Mouse (Mus musculus): Measurements from ENCODE around the gene Lef1. TPM values are rescaled to one million over a fixed set of nuclear protein-coding genes. Genes with fewer than 3 reads are reported as not detected.

The Lef1 gene
- polyA plus RNA-seq, 2 experiments from 2014 or later: 175 to 182 TPM

DNA sequence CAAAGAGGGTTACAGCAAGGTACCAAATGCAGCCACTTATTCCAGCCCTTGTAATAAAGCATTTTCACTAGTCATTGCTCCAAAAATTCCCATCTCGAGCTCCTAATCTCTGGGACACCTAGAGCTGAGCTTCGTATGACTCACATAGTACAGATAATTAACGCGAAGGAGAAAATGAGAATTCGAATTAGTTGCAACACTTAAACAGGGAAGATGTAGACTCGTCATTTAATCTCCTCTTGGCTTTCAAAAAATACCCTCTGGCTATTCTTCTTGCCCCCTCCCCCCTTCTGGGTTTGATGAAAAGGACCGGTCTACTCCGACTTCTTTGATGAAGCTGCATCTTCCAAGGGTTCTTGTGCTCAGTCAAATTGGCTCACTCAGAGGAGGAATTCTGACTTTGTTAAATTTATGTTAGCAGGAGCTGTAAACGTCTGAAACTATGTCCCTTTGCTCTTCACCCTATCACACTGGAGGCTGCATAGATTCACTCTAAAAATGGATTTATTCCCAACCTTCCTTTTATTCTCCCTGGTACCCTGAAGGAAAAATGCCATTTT, 2.1 kb upstream of the Lef1 start:
- ATAC-seq: no peak

DNA sequence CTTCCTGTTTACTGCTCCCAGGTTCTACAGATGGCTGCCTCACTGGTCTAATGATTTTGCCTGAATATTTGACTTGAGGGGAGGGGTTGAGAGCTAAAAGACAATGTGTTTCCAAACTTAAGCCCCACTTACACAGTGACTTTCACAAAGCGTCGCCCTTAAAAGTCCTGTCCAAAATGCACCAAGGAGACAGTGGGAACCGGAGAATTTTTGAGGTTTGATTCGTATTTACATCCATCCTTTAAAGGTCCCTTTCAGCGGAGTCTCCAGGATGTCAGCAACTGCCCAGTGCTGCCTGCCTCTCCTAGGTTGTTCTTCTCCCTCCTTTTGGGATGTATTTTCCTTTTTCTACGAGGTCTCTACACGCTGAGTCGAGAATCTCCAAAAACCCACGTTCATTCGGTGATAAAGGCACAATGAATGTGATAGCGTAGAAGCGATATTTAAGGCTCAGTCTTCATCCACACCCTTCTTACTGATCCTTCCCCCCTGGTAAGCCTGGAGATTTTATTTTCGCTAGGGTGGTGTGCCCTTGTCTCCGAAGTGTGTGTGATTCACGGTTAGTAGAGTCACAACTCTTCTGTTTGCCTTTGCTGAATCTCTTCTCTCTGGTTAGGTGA, 1.1 kb upstream of the Lef1 start:
- ATAC-seq: no peak

DNA sequence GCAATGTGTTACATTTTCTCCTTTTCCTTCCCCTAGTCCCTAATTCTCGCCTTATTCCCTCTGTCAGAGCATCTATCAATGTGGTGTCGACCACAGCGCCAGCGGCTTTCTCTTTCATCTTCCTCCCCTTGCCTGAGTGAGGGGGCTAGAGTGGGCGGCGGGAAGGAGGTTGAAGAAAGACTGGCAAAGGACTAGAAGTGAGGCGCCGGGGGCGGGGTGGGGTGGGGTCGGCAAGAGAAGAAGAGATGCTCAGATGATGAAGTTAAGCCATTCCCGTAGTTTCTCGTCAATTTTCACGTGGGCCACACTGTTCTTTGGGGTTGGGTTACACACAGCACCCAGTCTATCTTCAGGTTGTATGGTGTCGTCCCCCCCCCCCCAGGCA, 593 bp upstream of the Lef1 start:
- no peak for ATAC-seq

DNA sequence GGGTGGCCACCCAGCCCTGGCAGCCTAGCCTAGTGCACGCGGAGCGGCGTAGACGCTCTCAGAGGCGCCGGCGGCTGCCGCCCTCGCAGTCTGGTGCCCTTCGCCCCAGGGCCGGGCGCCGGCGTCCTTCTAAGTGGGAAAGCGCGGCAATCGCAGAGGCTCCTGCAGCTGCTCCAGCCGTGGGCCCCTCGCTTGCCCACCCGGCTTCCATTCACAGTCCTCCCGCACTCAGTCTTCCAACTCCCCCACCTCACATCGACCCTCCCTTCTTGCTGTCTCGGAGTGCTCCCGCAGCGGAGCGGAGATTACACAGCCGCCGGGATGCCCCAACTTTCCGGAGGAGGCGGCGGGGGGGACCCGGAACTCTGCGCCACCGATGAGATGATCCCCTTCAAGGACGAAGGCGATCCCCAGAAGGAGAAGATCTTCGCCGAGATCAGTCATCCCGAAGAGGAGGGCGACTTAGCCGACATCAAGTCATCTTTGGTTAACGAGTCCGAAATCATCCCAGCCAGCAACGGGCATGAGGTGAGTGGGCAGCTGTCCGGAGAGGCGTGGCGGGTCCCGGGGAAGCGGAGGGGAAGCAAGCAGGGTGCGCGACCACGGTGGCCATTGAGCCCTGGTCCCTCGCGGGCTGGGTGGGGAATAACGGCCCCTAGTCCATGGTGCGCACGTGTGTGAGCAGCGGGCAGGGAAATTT, 1.0 kb downstream of the Lef1 start:
- ATAC-seq: no peak

DNA sequence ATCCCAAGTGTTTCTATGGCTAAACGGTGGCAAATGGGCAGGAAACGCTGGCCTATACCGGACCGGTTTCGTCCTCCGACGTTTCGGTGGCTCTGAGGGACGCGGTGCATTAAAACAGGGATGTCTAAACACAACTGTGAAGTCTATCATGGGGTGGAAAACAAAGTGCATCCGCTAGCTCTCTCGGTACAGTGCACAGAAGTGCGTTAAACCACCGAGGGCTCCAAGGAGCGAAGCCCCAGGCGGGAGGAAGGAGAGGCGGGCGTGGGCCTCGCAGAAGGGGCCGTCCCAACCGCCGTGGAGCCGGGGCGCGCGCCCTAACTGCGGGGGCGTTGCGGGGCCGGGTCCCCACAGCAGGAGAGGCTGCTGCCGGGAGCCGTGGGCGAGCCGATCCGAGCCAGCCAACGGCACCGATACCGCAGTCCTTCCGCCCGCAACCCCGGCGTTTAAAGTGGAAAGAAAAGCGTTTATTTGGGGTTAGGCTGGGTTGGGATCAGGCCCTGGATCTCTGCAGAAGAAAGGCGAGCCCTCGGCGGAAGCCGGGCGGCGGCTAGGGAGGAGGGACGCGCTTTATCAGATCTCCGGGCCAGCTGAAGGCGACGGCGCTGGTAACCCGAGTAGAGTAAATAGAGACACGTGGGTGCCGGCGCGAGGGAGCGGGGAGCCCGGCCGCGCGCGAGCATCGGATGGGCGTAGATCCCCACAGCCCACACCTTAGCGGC, 1.7 kb downstream of the Lef1 start:
- ATAC-seq: peak; percentile 59

DNA sequence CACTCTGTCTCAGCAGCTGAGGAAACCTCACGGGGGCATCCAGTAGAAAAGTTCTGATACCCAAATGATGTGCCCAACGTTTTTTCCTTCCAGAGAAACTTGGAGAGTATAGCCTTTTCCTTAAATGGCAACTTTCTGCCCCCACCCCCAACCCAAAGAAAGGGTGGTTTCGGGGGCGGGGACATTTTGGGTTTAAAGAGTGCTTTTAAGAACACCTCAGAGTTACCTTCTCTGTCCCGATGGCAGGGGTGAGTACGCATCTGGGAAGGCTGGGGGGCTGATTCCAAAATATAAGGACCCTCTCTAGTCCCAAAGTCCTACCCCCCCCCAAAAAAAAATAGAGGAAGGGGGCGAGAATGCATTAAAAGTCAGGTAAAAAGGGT, 2.3 kb downstream of the Lef1 start:
- peak; percentile 12 for ATAC-seq

DNA sequence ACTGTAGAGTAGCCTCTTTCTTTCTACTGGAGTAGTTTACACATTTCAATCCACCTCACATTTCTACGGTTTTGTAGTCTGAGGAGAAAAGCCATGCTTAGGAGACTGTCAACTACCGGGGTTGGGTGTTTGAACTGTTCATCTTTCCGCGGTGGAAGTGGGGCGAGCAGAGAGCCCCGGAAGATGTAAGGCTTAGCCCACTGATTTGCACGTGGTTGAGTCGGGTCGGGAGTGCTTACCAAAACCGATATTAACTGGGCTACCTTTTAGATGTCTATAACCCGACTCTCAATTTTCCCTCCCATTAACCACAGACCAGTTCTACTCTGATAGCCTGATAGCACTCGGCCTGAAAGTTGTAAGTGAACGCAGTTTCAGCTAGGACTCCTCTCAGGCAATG, 2.8 kb downstream of the Lef1 start:
- ATAC-seq: peak; percentile 29

DNA sequence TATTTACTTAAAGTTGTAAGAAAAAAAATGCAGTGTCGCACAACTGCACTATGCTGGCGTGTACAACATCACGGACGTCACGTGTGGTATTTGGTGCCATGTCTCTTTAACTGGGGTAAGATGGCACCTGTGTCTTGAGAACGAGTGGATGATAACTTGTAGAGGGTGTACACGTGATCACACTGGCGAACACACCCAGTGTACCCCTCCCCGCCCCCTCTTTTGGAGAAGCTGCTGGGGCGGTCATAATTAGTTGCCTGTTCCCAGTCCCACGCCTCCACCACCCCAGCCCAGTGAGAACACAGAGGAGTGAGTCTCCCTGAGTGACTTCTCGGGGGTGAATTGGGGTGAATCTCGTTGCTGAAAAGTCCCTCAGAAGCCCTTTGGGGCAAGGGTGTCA, 5.8 kb downstream of the Lef1 start:
- ATAC-seq: no peak

DNA sequence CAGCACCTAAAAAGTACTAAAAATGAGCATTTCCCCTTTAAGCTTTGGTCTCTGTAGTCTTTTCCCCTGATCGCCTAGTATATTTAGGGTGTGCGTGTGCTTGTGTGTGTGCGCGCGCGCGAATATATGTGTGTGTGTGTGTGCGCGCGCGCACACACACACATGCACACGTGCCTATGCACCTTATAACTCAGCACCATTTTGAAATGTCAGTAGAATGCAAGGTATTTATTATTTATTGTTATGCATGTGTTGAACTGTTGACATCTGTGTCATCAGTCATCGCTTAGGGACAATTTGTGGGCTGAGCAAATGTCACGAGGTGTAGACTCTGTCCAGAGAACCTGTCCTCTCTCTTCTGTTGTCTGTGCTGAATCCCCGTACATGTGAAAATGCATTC, 7.1 kb downstream of the Lef1 start:
- peak; percentile 9 for ATAC-seq

DNA sequence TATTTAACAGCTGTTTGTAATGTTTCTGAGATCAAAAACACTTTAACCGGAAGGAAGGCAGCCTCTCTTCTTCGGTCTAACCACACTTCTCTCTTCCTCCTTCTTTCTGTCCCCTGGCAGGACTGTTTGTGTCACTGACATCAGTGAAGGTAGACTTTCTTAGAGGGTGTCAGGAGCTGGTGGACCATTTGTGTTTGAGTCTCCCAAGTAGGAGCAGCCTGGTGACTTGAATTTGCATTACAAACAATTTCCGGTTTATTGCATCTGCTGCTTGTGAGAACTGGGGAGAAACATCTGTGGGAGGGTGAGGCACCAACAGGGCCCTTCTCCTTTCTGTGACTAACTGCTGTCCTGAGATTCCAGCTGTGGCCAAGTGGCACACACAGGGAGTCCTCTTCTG, 7.6 kb downstream of the Lef1 start:
- peak; percentile 75 for ATAC-seq

DNA sequence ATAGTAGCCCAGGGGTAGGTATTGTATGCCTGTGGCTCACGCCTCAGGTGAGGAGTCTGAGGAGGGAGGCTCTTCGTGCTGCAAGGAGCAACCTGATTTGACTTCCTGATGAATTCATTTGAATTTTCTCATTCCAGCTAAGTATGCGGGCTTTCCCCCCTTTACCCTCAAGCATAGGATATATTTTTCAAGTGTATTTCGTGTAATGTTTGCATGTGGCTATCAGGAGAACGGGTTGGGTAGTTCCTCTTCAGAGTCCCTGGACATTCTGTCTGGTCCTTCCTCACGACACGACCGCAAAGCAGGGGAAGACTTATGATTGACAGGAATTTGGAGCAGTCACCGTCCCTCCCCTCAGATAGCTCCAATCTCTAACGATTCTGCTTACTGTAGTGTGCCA, 9.2 kb downstream of the Lef1 start:
- no peak for ATAC-seq

DNA sequence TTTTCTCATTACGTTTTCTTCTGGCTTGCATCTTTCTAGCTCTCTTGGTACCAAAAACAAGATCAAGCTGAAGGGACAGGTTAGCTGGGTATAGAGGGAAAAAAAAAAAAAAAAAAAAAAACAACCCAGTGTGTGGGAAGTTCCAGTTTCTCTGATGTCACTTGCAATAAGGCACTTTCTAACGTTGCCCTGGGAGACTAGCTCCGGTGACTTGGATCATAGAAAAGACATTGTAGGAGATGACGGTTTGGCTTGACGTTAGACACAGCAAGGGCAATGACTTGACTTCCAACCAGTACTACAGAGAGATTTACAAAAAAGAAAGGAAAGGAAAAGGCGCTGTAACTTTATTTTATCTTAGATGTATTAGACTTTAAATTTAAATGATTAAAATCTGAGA, 13.2 kb downstream of the Lef1 start:
- no peak for ATAC-seq

DNA sequence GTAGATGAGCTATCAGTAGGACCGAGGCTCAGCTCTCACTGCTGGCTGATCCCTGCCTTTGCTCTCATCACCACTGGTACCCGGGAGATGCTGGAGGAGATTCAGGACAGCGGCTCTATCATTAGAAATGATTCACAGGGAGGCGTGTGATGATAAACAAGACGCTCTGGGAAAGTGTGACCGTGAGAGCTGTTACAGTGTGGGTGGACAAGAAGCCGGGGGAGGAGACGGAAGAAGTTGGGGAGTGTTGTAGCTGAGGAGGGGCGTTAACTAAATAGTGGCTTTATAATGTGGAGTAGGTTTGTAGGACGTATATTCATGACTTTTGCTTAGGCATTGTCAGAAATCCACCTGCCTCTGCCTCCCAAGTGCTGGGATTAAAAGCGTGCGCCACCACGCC, 15.6 kb downstream of the Lef1 start:
- ATAC-seq: peak; percentile 70

DNA sequence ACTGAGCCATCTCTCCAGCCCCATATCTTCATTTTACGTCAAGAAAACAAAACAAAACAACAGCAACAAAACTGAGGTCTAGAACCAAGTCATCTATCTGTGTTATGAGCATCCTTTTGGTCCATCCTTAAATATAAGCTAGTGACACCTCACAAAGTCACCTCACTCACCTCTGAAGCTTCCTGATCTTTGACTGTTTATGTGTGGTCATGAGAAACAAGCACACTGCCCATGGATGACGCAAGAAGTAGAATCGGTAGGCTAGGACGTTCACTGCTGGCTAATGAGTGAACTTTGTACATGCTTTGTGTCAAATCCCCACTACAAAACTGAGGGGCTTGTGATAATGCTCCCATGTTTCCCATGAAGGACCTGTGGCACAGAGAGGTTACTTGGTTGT, 16.2 kb downstream of the Lef1 start:
- ATAC-seq: no peak

DNA sequence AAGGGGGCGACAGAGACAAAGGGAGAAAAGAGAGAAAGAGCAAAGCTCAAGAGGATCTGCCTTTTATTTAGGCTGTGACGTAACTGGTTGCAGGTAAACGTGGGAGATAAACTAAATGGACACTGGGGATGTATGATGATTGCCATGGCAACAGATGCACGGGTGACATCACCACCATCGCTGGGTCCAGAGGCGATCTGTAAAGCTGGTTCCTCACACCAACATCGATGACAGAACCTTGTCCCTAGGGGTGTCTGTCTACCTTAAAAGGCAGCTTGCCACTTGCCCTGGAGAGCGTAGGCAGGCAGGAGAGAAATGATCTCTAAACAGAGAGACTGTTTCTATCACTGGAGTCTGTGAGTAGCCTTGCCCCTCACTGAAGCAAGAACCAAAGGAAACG, 23.7 kb downstream of the Lef1 start:
- ATAC-seq: no peak

DNA sequence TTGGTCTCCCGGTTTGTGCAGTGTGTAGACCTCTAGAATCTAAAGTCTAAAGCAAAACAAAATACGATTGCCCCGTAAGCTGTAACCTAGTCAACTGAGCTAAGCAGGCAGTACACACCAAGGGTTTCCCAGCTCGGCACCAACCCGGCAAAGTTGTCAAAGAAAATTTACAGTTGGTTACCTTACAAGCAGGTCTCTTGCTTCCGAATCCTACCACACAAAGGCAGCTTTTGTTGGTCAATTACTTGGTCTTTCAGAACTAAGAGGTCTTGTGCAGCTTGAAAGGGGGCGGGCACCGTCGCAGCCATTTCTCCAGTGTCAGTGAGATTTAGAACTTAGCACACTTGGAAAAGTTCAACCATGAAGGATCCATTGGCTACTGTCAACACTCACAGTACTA, 25.2 kb downstream of the Lef1 start:
- ATAC-seq: no peak

DNA sequence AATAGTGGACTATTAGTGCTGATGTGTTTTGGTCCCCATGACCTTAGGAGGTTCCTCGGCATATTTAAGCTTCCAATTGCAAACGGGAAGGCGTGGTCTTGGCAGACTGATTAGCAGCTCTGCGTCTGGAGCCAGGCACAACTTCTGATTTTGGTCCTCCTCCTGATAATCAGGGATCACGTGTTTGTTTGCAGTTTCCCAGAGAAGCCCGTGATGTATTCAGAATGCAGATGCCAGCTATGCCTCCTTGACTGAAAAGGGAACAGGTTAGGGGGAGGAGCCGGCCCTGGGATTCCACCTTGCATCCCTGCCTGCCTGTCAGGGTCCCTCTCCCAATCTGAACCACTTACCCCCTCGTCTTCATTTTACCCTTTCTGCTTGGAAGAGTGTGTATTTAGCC, 26.2 kb downstream of the Lef1 start:
- ATAC-seq: no peak

DNA sequence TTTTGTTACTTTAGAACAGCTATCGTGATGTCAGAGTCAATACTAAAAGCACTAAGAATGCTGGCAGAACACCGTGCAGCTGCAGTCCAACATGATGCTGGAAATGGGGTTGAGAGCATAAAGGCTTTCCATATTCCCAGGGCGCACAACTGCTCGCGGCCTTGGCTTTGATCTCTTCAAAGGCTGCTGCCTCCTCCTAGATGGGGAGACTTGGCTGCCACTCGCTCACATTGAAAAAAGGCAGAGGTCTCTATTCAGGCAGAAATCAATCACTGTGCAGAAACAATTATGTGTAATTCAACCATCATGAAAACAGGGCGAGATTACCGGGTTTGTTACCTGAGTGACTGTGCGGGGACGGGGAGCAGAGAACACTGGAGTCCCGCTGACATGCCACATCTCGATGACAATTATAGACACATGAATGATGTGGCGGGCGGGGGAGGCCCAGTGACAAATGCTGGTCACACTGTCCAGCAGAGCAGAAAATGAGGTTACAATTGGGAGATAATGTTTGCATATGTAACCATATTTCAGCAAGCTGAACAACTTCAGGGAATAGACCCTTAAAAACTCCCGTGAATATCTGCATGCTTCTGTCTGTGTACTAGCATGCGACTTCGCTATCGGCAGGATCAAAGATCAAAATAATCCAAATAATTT, 27.0 kb downstream of the Lef1 start:
- ATAC-seq: no peak

DNA sequence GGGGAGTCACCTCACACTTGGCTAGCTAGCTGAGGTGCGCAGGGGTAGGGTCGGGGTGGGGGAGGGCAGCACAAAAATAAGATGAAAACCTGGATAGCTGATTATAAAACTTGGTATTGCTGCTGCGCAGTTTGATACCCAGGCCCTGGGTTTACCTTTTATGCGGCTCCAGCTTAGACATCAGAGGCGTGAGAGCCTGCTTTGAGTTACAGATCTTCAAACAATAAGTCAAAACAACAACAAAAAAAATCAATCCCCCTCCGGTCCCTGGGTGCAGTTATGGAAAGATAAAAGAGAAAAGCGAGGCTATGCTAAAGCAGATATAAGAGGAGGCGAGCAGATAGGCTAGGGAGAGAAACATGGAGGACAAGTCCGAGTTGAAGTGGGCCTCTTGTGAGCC, 28.0 kb downstream of the Lef1 start:
- no peak for ATAC-seq

DNA sequence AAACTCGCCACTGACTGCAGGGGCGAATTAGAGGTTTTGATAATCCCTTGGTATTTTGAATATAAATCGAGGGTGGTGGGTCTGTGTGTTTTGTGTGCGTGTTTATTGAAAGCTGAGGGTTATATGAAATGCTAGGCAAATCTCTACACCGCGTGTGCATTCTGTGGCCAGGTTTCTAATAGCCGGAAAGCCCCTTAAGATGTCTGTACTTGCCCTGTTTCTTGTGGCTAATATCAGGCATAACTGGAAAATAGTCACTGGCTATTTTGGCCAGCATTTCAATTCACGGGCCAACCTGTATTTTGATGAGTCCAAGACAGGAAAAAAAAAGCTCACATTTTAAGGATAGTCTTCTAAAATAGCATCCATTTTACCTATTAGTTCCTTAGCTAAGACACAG, 28.5 kb downstream of the Lef1 start:
- no peak for ATAC-seq

DNA sequence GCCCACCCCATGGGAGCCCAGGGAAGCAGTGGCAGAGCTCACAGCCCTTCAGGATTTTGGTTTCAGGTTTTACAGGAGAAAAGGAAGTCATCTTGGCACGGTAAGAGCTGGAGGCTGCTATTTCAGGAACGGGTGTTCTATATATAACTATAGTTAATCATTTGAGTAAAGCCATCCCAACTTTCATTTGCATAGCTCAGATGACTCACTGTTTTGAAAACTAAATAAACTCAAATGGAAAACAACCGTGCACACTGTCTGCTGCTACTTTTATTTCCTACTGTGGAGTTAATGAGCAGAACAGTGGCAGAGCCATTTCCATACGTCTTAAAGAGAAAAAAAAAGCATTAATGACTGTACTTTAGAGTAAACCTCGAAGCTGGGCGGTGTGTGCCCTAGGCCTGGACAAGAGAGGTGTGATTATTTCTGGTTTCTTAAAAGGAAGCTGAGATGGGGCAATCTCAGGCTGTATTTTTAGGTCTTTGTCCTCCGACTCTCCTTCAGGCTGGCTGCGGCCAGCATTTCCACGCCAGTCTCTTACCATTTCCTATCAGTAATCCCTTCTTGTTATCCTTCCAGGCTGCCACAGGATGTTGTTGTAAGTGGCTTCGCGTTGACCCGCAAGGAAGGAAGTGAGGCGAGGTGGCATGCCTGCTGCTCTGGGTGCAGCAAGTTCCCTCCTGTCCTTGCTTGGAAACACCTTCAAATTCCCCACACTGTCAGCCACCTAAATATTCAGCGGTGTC, 29.2 kb downstream of the Lef1 start:
- ATAC-seq: peak; percentile 61

DNA sequence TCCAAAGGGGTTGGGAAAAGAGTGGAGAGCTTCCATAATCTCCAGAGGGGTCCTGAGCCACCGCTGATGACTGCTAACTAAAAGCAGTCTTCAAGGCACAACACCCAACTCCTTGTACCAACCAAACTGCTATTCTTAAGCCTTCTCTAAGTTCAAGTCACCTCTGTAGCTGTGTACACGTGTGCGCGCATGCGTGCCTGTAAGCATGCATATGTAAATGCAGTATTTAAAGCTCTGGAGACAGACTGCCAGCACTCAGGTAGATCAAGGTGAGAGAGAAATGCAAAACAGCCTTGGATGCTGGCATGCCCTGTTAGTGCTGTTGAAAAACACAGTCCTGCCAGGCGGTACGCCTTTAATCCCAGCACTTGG, 29.8 kb downstream of the Lef1 start:
- ATAC-seq: no peak

DNA sequence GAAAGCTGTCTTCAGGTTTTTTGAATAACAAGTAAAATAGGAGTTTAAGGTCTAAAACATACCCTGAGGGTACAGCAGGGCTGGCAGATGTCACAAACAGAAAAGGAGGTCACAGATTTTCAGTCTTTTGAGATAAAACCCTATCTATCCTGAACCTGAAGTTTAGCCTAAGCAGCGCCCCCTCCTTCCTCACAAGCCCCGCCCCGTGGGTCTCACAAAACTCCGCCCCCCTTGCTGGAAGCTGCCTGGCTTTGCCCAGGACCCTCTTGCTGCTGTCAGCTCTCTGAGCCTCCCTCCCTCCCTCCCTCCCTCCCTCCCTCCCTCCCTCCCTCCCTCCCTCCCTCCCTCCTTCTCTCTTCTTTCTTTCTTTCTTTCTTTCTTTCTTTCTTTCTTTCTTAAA, 31.3 kb downstream of the Lef1 start:
- ATAC-seq: no peak

Measured in activated CD4-positive, CD25-positive, alpha-beta regulatory T cell, adult 4 months (primary cell).